17 mouse cellular contexts compared by ENCODE assay signal in the genomic region with DNA sequence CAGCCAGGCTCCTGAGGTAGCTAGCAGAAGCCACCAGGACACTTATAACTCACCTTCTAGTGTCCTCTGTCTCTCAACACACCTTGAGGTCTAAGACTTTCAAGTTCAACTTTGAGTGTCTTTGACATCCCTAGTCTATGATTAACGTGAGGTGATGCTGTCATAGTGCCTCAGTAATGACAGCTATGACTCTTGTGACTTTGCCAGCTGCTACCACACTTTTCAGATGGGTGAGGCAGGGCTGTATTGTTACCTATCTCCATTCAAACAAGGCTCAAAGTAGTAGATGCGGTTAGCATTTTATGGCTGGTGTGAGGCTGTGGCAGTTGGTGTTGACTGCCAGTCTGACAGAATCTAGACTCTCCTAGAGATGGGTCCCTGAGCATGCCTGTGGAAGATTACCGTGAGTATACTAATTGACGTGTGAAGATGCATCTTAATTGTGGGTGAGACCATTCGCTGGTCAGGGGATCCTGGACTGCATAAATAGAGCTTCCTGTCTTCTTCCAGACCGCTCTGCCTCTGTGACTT. TPM values are rescaled to one million over a fixed set of nuclear protein-coding genes. Genes with fewer than 3 reads are reported as not detected.
A peak's percentile ranks its signal among the peaks of the same experiment; 100 is the strongest.
DNase-seq lines count a peak whose midpoint lies in the region; ATAC-seq and TF ChIP-seq lines count a peak whose summit lies in the region.
"Had no signal": no experiment of that assay in that cellular context is flagged by ENCODE, and none has a peak within 500 bp of the region (broad histone marks: within the 10 kb centered on the region; RNA-seq: fewer than 3 reads in every experiment).

No protein-coding gene starts in this region.

- ATAC-seq in hindbrain, embryonic 14.5 days (ENCODE audit: low FRiP score), result no peak
- no peak for ATAC-seq in hindbrain, postnatal 0 days
- ATAC-seq in limb, embryonic 12.5 days (ENCODE audit: insufficient number of reproducible peaks, insufficient read depth, low FRiP score, low TSS enrichment, low read depth), result no peak
- no peak for ATAC-seq in intestine, postnatal 0 days
- ATAC-seq: forebrain, embryonic 15.5 days; intestine, embryonic 15.5 days had no signal

- H3K36me3 ChIP-seq in hindbrain, embryonic 14.5 days (replicated peaks; ENCODE audit: control insufficient read depth, insufficient read depth), result no peaks in the 10 kb centered on the region
- no peaks in the 10 kb centered on the region for H3K36me3 ChIP-seq in hindbrain, postnatal 0 days (ENCODE audit: insufficient read depth, low read length)
- H3K36me3 ChIP-seq in thymus, adult 2 months (ENCODE audit: control insufficient read depth, insufficient read depth, low read length), result no peaks in the 10 kb centered on the region
- H3K36me3 ChIP-seq in limb, embryonic 12.5 days, result no peaks in the 10 kb centered on the region
- H3K36me3 ChIP-seq in intestine, postnatal 0 days (ENCODE audit: control insufficient read depth, insufficient read depth), result no peaks in the 10 kb centered on the region
- H3K36me3 ChIP-seq: embryonic facial prominence, embryonic 13.5 days; forebrain, embryonic 15.5 days; intestine, embryonic 15.5 days; liver, embryonic 15.5 days had no signal

- no peak overlapping the region for H3K4me2 ChIP-seq in hindbrain, embryonic 14.5 days (replicated peaks)
- H3K4me2 ChIP-seq in hindbrain, postnatal 0 days (ENCODE audit: low read depth, low read length), result no peak overlapping the region
- H3K4me2 ChIP-seq in limb, embryonic 12.5 days, result no peak overlapping the region
- no peak overlapping the region for H3K4me2 ChIP-seq in intestine, postnatal 0 days (replicated peaks; ENCODE audit: low read depth)
- H3K4me2 ChIP-seq: embryonic facial prominence, embryonic 13.5 days; forebrain, embryonic 15.5 days; intestine, embryonic 15.5 days; liver, embryonic 15.5 days had no signal

- H3K27me3 ChIP-seq in hindbrain, embryonic 14.5 days (ENCODE audit: control insufficient read depth, insufficient read depth, low read length), result no peaks in the 10 kb centered on the region
- no peaks in the 10 kb centered on the region for H3K27me3 ChIP-seq in hindbrain, postnatal 0 days (ENCODE audit: insufficient read depth, low read length)
- no peaks in the 10 kb centered on the region for H3K27me3 ChIP-seq in thymus, adult 2 months (ENCODE audit: control insufficient read depth, insufficient read depth, low read length)
- H3K27me3 ChIP-seq in limb, embryonic 12.5 days, result no peaks in the 10 kb centered on the region
- H3K27me3 ChIP-seq in intestine, postnatal 0 days (replicated peaks; ENCODE audit: control insufficient read depth, insufficient read depth, low read length), result no peaks in the 10 kb centered on the region
- H3K27me3 ChIP-seq: embryonic facial prominence, embryonic 13.5 days; forebrain, embryonic 15.5 days; intestine, embryonic 15.5 days; liver, embryonic 15.5 days had no signal

- no peaks in the 10 kb centered on the region for H3K9me3 ChIP-seq in hindbrain, embryonic 14.5 days (ENCODE audit: control insufficient read depth, low read length)
- H3K9me3 ChIP-seq in hindbrain, postnatal 0 days (ENCODE audit: low read length), result no peaks in the 10 kb centered on the region
- no peaks in the 10 kb centered on the region for H3K9me3 ChIP-seq in limb, embryonic 12.5 days
- H3K9me3 ChIP-seq in intestine, postnatal 0 days (ENCODE audit: control insufficient read depth), result no peaks in the 10 kb centered on the region
- H3K9me3 ChIP-seq: embryonic facial prominence, embryonic 13.5 days; forebrain, embryonic 15.5 days; intestine, embryonic 15.5 days; liver, embryonic 15.5 days had no signal

- no peak for TF ChIP-seq CTCF in hindbrain, postnatal 0 days (IDR thresholded peaks at IDR 0.05; ENCODE audit: low read depth)
- no peak for TF ChIP-seq CTCF in thymus, adult 2 months (IDR thresholded peaks at IDR 0.05; ENCODE audit: borderline replicate concordance, control insufficient read depth, extremely low read depth, insufficient read depth, low read length, poor library complexity)
- TF ChIP-seq CTCF in intestine, postnatal 0 days (IDR thresholded peaks at IDR 0.05; ENCODE audit: low read depth), result no peak

- H3K4me3 ChIP-seq in hindbrain, embryonic 14.5 days (replicated peaks; ENCODE audit: low read length), result no peak overlapping the region
- H3K4me3 ChIP-seq in hindbrain, postnatal 0 days (ENCODE audit: low read length), result no peak overlapping the region
- H3K4me3 ChIP-seq in thymus, adult 2 months (ENCODE audit: control insufficient read depth, insufficient read depth, low read length), result peak overlapping the region; percentile 77; the same call in 1 of the 2 replicates
- H3K4me3 ChIP-seq in limb, embryonic 12.5 days (replicated peaks), result no peak overlapping the region
- no peak overlapping the region for H3K4me3 ChIP-seq in intestine, postnatal 0 days (ENCODE audit: low read depth, low read length)
- H3K4me3 ChIP-seq: embryonic facial prominence, embryonic 13.5 days; forebrain, embryonic 15.5 days; intestine, embryonic 15.5 days; liver, embryonic 15.5 days; myocyte had no signal

- WGBS in hindbrain, embryonic 14.5 days, result 75% methylated on average over 6 of the region's 6 CpGs
- WGBS in hindbrain, postnatal 0 days, result 76% methylated on average over 6 of the region's 6 CpGs
- 85% methylated on average over 6 of the region's 6 CpGs for WGBS in thymus, adult 2 months
- 73% methylated on average over 6 of the region's 6 CpGs for WGBS in limb, embryonic 12.5 days
- 81% methylated on average over 6 of the region's 6 CpGs for WGBS in intestine, postnatal 0 days

- 0 out of 2 replicates have a peak overlapping the region, but pooled peaks have one; percentile 10 for H3K27ac ChIP-seq in hindbrain, embryonic 14.5 days
- H3K27ac ChIP-seq in hindbrain, postnatal 0 days, result no peak overlapping the region
- H3K27ac ChIP-seq in thymus, adult 2 months (ENCODE audit: control insufficient read depth, insufficient read depth, low read length), result peak overlapping the region; percentile 95
- H3K27ac ChIP-seq in limb, embryonic 12.5 days, result peak overlapping the region; percentile 41; the same call in 1 of the 2 replicates
- H3K27ac ChIP-seq in intestine, postnatal 0 days (ENCODE audit: low read depth, low read length), result no peak overlapping the region
- H3K27ac ChIP-seq: forebrain, embryonic 15.5 days; intestine, embryonic 15.5 days; liver, embryonic 15.5 days had no signal

- TF ChIP-seq POLR2A in thymus, adult 2 months (IDR thresholded peaks at IDR 0.05; ENCODE audit: control insufficient read depth, extremely low read depth, insufficient read depth, low read length, poor library complexity), result no peak

- H3K9ac ChIP-seq in hindbrain, embryonic 14.5 days, result no peak overlapping the region
- H3K9ac ChIP-seq in hindbrain, postnatal 0 days (replicated peaks; ENCODE audit: low read length), result no peak overlapping the region
- H3K9ac ChIP-seq in limb, embryonic 12.5 days (replicated peaks), result no peak overlapping the region
- H3K9ac ChIP-seq in intestine, postnatal 0 days (ENCODE audit: low read depth, low read length), result no peak overlapping the region
- H3K9ac ChIP-seq: embryonic facial prominence, embryonic 13.5 days; forebrain, embryonic 15.5 days; intestine, embryonic 15.5 days; liver, embryonic 15.5 days had no signal

- no peak for DNase-seq in hindbrain, embryonic 14.5 days (ENCODE audit: low spot score)
- DNase-seq in hindbrain, postnatal 0 days (ENCODE audit: low spot score), result no peak
- DNase-seq in thymus, adult 2 months, result no peak
- no peak for DNase-seq in thymus, postnatal 4 days
- no peak for DNase-seq in right cerebral cortex, postnatal 4 days
- DNase-seq: adrenal gland, adult 8-10 months; cerebellum, adult 9-11 months; gastrocnemius, postnatal 25 days; midbrain, embryonic 14.5 days had no signal

- H3K4me1 ChIP-seq in hindbrain, embryonic 14.5 days (replicated peaks; ENCODE audit: control insufficient read depth, insufficient read depth, low read length), result peaks cover 14% of the 10 kb centered on the region
- H3K4me1 ChIP-seq in hindbrain, postnatal 0 days (ENCODE audit: insufficient read depth, low read length), result 0 out of 2 replicates have a peak, but pooled peaks cover 6% of the 10 kb centered on the region
- peaks cover 29% of the 10 kb centered on the region for H3K4me1 ChIP-seq in thymus, adult 2 months (replicated peaks; ENCODE audit: control insufficient read depth, insufficient read depth, low read length)
- peaks cover 21% of the 10 kb centered on the region for H3K4me1 ChIP-seq in limb, embryonic 12.5 days (replicated peaks)
- H3K4me1 ChIP-seq in intestine, postnatal 0 days (replicated peaks; ENCODE audit: control insufficient read depth, insufficient read depth, low read length), result no peaks in the 10 kb centered on the region
- H3K4me1 ChIP-seq: intestine, embryonic 15.5 days; liver, embryonic 15.5 days had no signal

RNA-seq across cellular contexts. Expression of gene Cstad, which starts 30.5 kb away (rescaled TPM):
- 1.6 TPM in 1 of 2 replicates, not detected in the other for polyA plus RNA-seq in hindbrain, embryonic 14.5 days (2014; fragmentation: Nextera tagmentation; extraction: Ambion mirVana)
- 1.3 and 4.6 TPM in 2 replicates for total RNA-seq in hindbrain, postnatal 0 days (2014; rRNA removed)
- 0.54 TPM in 1 of 2 replicates, not detected in the other for polyA plus RNA-seq in hindbrain, postnatal 0 days (2015; fragmentation: Nextera tagmentation; extraction: Ambion mirVana)
- 1.7 and 2.9 TPM in 2 replicates for polyA plus RNA-seq in thymus, adult 2 months (2012; rRNA removed)
- 0.63 and 1.7 TPM in 2 replicates for polyA plus RNA-seq in limb, embryonic 12.5 days (2016; fragmentation: Nextera tagmentation; extraction: Ambion mirVana)
- 0.53 and 0.63 TPM in 2 replicates for polyA plus RNA-seq in intestine, postnatal 0 days (2015; fragmentation: Nextera tagmentation; extraction: Ambion mirVana)
- total RNA-seq: megakaryocyte progenitor cell, adult 5-6 weeks had no signal
- polyA plus RNA-seq: liver, embryonic 15.5 days had no signal

Comparison
In these comparisons a context has a peak if more than half of its experiments do, and no peak if none do; other contexts are left out.
1. H3K27ac ChIP-seq: peak in hindbrain, embryonic 14.5 days (single experiment), thymus, adult 2 months (single experiment) and limb, embryonic 12.5 days (single experiment); none in hindbrain, postnatal 0 days (single experiment) and intestine, postnatal 0 days (single experiment).